Mouse (Mus musculus) thymus, adult 2 months (tissue): ENCODE results near the gene Gsn. TPM values are rescaled to one million over a fixed set of nuclear protein-coding genes. Genes with fewer than 3 reads are reported as not detected.

Experiments
- DNase-seq: peaks from one replicate; pipeline ENCODE4 v3.0.0; 2021
- H3K27ac ChIP-seq: fragments of 200-500 bp; 2 replicates; pipeline ENCODE4 v1.5.1; 2012; ENCODE audit warnings: low read length, control low read depth; ENCODE audit not compliant: control insufficient read depth, insufficient read depth
- H3K27me3 ChIP-seq: fragments of 200-500 bp; 2 replicates; pipeline ENCODE4 v1.6.1; 2012; ENCODE audit warnings: mild to moderate bottlenecking, low read length, moderate library complexity, mixed read lengths; ENCODE audit not compliant: control insufficient read depth, insufficient read depth
- H3K36me3 ChIP-seq: fragments of 200-500 bp; 2 replicates; pipeline ENCODE4 v1.6.1; 2012; ENCODE audit warnings: mild to moderate bottlenecking, low read length, moderate library complexity; ENCODE audit not compliant: control insufficient read depth, insufficient read depth
- H3K4me1 ChIP-seq: fragments of 200-500 bp; replicated peaks from 2 replicates; pipeline ENCODE4 v1.6.1; 2012; ENCODE audit warnings: low read length; ENCODE audit not compliant: control insufficient read depth, insufficient read depth
- H3K4me3 ChIP-seq: fragments of 200-500 bp; 2 replicates; pipeline ENCODE4 v1.5.1; 2012; ENCODE audit warnings: mild to moderate bottlenecking, low read length, control low read depth, moderate library complexity; ENCODE audit not compliant: control insufficient read depth, insufficient read depth
- CTCF ChIP-seq: fragments of 200-500 bp; IDR thresholded peaks from 2 replicates; pipeline ENCODE4 v1.5.1; 2012; ENCODE audit warnings: mild to moderate bottlenecking, control low read depth, low read length, moderate library complexity, borderline replicate concordance; ENCODE audit not compliant: control insufficient read depth, poor library complexity, insufficient read depth; ENCODE audit errors: extremely low read depth
- POLR2A ChIP-seq: fragments of 200-500 bp; IDR thresholded peaks from 2 replicates; pipeline ENCODE4 v1.6.1; 2012; ENCODE audit warnings: mild to moderate bottlenecking, low read length, control low read depth, moderate library complexity; ENCODE audit not compliant: control insufficient read depth, poor library complexity, insufficient read depth; ENCODE audit errors: extremely low read depth
- WGBS: fragments of 180-500 bp; shearing (Covaris S2); methylation state at CpG from one replicate; pipeline ENCODE4 v1.1.7; 2018; 5-methylcytosine and 5-hydroxymethylcytosine counted together
- polyA plus RNA-seq: library from polyadenylated mRNA; depleted of rRNA; stranded (reverse); fragments of >200 nt; gene quantifications from 2 replicates; pipeline ENCODE4 v1.2.3, GENCODE M21; 2012

Gene Gsn
- polyA plus RNA-seq, 1 experiment = 535 TPM

DNA sequence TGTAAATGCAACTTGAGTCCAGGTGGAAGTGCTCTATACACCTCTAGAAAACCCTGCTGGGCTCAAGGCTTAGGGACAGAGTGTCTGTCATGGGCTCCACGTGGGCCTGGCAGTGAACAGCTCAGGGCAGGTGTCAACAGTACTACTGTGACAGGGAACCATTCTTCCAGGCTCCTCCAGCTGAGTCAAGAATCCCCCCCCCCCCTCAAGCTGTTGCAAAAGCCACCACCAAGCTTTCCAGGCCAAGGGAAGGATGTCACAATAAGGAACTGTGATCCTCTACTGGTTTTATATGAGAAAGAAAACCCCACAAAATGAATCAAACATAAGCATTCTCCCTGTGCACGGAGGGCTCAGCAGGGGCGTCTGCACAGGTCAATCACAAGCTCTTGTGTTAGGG is 58.1 kb downstream of the Gsn start:
- Histone ChIP-seq H3K4me1 (no peaks in the 10 kb centered on the region), H3K27ac (no peak overlapping the region), H3K4me3 (no peak overlapping the region), H3K36me3 (no peaks in the 10 kb centered on the region), H3K27me3 (no peaks in the 10 kb centered on the region)
- TF ChIP-seq CTCF (no peak), POLR2A (no peak)
- DNase-seq = no peak
- 84% methylated on average over 3 of the region's 3 CpGs for WGBS

DNA sequence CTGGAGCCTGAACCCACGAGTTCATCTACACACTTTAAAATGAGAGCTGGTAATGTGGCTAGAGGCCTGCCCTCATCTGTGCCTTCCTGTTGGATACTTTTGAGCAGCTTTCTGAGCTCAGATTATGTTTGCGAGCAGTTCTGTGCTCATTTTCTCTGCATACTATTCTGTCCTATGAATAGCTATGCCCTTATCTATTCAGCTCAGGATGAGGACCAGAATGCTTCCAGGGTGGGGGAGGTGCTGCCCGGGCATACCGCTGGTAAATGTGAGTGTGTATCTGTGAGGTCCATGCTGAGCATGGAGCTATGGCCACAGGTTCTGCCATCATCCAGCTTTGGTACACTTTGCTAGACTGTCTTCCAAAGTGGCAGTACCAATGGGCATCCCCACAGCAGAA is 61.4 kb downstream of the Gsn start:
- no peak for DNase-seq
- H3K4me1 ChIP-seq = no peaks in the 10 kb centered on the region
- no peak for TF ChIP-seq CTCF
- no peak for TF ChIP-seq POLR2A
- H3K36me3 ChIP-seq = no peaks in the 10 kb centered on the region
- H3K4me3 ChIP-seq = no peak overlapping the region
- WGBS = 95% methylated on average over 4 of the region's 4 CpGs
- no peaks in the 10 kb centered on the region for H3K27me3 ChIP-seq
- H3K27ac ChIP-seq = no peak overlapping the region

DNA sequence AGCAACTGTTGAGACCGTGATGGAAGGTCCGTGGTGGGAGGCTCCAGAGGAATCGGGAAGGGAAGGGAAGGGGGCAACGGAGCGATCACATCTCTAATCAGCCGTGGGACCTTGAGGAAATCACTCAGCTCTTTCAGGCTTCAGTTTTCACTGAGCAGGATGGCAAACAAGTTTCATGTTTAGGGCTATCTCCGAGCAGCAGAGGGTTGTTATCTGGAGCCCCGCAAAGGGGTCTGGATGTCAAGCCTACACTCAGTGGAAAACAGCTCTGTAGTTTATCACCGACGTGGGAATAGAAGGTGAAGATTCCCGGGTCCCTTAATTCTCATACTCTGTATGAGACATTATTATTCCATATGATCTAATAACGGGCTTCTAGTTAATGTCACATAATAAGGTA is 62.2 kb downstream of the Gsn start:
- Histone ChIP-seq H3K4me1 (no peaks in the 10 kb centered on the region), H3K27ac (no peak overlapping the region), H3K4me3 (no peak overlapping the region), H3K36me3 (no peaks in the 10 kb centered on the region), H3K27me3 (no peaks in the 10 kb centered on the region)
- DNase-seq = no peak
- 96% methylated on average over 12 of the region's 12 CpGs for WGBS
- TF ChIP-seq CTCF (no peak), POLR2A (no peak)

DNA sequence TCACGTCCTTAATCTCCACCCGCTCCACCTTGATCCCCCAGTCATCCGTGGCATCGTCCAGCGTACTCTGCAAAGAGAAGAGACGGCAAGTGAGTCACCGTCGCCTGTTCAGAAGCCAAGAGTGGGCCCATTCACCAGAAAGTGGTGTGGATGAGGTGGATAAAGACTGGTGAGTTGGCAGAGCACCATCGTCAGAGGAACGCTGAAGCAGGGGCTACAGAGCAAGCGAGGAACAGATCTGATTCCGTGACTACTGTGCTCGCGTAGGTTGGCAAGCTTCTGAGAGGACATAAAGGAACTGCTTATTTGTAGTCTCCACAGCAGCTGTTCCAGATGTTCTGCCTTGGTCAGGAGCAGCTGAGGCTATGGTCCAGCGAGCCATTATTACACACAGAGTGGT is 64.2 kb downstream of the Gsn start:
- Histone ChIP-seq H3K4me1 (no peaks in the 10 kb centered on the region), H3K27ac (no peak overlapping the region), H3K27me3 (no peaks in the 10 kb centered on the region), H3K4me3 (no peak overlapping the region), H3K36me3 (no peaks in the 10 kb centered on the region)
- WGBS = 97% methylated on average over 15 of the region's 15 CpGs
- DNase-seq = no peak
- TF ChIP-seq POLR2A = no peak
- TF ChIP-seq CTCF = no peak

DNA sequence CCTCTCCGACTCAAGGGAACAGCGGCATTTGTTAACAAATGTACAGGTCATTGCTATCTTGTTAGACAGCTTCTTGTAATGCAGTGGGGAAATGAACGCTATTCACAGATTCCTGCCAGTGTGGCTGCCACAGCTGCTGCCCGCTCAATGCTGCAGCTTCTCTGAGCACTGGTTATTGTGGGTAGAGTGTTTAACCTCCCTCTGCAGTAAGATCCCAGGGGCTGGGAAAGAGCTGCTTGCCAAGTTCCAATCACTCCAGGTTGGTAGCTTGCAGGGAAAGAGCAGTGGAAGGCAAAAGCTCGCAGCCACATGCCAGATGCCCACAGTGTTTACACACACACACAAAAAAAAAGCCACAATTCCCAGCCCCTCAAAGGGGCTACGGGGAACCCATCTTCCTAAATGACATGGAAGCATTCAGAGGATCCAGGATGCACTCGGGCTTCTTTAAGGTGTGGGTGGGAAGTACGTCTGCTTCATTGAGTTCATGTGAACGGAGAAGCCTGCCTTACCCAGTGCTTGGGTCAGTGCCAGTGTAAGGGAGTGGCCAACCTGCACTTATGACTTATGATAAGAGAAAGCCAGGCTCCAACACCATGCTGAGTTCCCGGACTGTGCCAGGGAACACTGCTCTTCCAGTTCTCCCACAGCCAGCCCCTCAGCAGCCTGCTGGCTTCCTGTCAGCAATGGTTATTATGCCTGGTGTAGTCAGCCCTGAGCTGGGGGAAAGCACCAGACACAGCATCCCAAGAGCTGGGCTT is 66.4 kb downstream of the Gsn start:
- H3K27me3 ChIP-seq = no peaks in the 10 kb centered on the region
- no peak overlapping the region for H3K27ac ChIP-seq
- no peak overlapping the region for H3K4me3 ChIP-seq
- no peaks in the 10 kb centered on the region for H3K36me3 ChIP-seq
- no peak for DNase-seq
- 93% methylated on average over 10 of the region's 10 CpGs for WGBS
- TF ChIP-seq CTCF = no peak
- TF ChIP-seq POLR2A = no peak
- H3K4me1 ChIP-seq = peaks cover 3% of the 10 kb centered on the region; the same call in 1 of the 2 replicates

DNA sequence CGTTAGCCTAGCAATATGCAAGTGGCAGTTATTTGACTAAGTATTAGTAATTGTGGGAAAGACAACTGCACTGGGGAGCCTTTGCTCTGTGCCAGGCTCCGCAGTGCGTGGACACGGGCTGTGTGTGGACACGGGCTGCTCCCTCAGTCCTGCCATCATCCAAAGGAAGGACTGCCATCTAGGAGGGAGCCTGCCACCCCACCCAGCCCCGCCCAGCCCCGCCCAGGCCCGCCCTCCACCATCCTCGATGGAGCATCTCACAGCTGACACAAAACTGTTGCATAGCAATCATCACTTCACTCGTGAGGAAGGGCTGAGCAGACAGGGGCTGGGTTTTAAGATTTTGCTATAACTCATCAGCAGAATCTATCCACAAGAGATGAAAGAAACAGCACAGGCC is 69.8 kb downstream of the Gsn start:
- Histone ChIP-seq H3K36me3 (no peaks in the 10 kb centered on the region), H3K4me1 (peaks cover 7% of the 10 kb centered on the region), H3K27ac (no peak overlapping the region), H3K4me3 (no peak overlapping the region), H3K27me3 (no peaks in the 10 kb centered on the region)
- TF ChIP-seq CTCF = no peak
- DNase-seq = no peak
- WGBS = 95% methylated on average over 10 of the region's 10 CpGs

DNA sequence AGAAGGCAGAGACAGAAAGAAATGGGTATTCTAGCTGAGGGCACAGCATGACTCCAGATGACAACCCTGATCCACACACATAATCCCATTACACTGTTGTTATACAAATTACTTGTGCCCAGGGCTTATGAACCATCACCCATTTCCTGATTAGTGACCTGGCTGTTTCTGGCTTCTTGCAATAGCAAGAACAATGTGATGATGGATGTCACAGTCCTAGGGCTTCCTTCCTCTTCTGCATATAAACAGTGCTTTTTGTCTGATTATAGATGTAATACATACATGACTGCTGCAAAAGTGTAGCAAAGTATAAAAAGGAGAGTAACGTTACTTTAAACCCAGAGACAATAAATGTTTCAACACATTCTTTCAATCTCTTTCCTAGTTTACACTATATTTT is 70.8 kb downstream of the Gsn start:
- DNase-seq = no peak
- TF ChIP-seq CTCF (no peak), POLR2A (no peak)
- Histone ChIP-seq H3K27me3 (no peaks in the 10 kb centered on the region), H3K27ac (no peak overlapping the region), H3K4me1 (peaks cover 7% of the 10 kb centered on the region), H3K36me3 (no peaks in the 10 kb centered on the region), H3K4me3 (no peak overlapping the region)
- 78% methylated on average over 1 of the region's 1 CpGs for WGBS
